Mouse (Mus musculus) ES-Bruce4 (cell line): Measurements from ENCODE around the gene Hspa12a. TPM values are rescaled to one million over a fixed set of nuclear protein-coding genes. Genes with fewer than 3 reads are reported as not detected.

Experiments used
- H3K27ac ChIP-seq: 2 replicates; pipeline ENCODE4 v1.5.1; 2012; ENCODE audit warnings: low read length, inconsistent platforms; ENCODE audit not compliant: insufficient read depth
- H3K27me3 ChIP-seq: 2 replicates; pipeline ENCODE4 v1.6.1; 2012; ENCODE audit warnings: mild to moderate bottlenecking, low read length, inconsistent platforms; ENCODE audit not compliant: control insufficient read depth, poor library complexity, insufficient read depth, severe bottlenecking
- H3K36me3 ChIP-seq: 2 replicates; pipeline ENCODE4 v1.6.1; 2012; ENCODE audit warnings: inconsistent platforms, mild to moderate bottlenecking, low read length, moderate library complexity; ENCODE audit not compliant: control insufficient read depth, poor library complexity, insufficient read depth, severe bottlenecking
- H3K4me1 ChIP-seq: one replicate; pipeline ENCODE4 v1.8.1; 2011; ENCODE audit warnings: low read length; ENCODE audit not compliant: control insufficient read depth, insufficient read depth
- H3K4me3 ChIP-seq: 2 replicates; pipeline ENCODE4 v1.5.1; 2011; ENCODE audit warnings: low read depth, mild to moderate bottlenecking, low read length
- H3K9ac ChIP-seq: 2 replicates; pipeline ENCODE4 v1.6.1; 2012; ENCODE audit warnings: low read depth, mild to moderate bottlenecking, inconsistent platforms; ENCODE audit not compliant: poor library complexity, severe bottlenecking
- H3K9me3 ChIP-seq: replicated peaks from 2 replicates; pipeline ENCODE4 v1.6.1; 2012; ENCODE audit warnings: mild to moderate bottlenecking, low read length, inconsistent platforms; ENCODE audit not compliant: control insufficient read depth, poor library complexity, insufficient read depth, severe bottlenecking
- CTCF ChIP-seq: IDR thresholded peaks from one replicate; pipeline ENCODE4 v1.8.1; 2011; ENCODE audit warnings: low read depth, low read length
- EP300 ChIP-seq: IDR thresholded peaks from 2 replicates; pipeline ENCODE4 v1.6.1; 2011; ENCODE audit warnings: low read depth, low read length; ENCODE audit not compliant: insufficient read depth
- POLR2A ChIP-seq: IDR thresholded peaks from one replicate; pipeline ENCODE4 v1.8.1; 2011; ENCODE audit warnings: low read length; ENCODE audit not compliant: insufficient read depth
- polyA plus RNA-seq: library from polyadenylated mRNA; stranded (reverse); fragments of >200 nt; gene quantifications from 2 replicates; pipeline ENCODE4 v1.2.4, GENCODE M21; 2011; ENCODE audit warnings: low read depth; ENCODE audit not compliant: missing spikeins, insufficient read depth, insufficient read length

Gene Hspa12a
- polyA plus RNA-seq, 1 experiment: 6.8 TPM

- H3K9ac ChIP-seq: no peak overlapping the region
- TF ChIP-seq EP300 (no peak), POLR2A (no peak), CTCF (no peak)
- no peak overlapping the region for H3K27ac ChIP-seq
- H3K4me1 ChIP-seq: no peaks in the 10 kb centered on the region
- no peaks in the 10 kb centered on the region for H3K27me3 ChIP-seq
- H3K9me3 ChIP-seq: no peaks in the 10 kb centered on the region
- H3K4me3 ChIP-seq: no peak overlapping the region
- no peaks in the 10 kb centered on the region for H3K36me3 ChIP-seq
These were observed 60.0 kb downstream of the Hspa12a start for GRCm38 (mm10) chr19:58883451-58883850.

GRCm38 (mm10) chr19:58882336-58882735 is 61.1 kb downstream of the Hspa12a start:
- no peak overlapping the region for H3K4me3 ChIP-seq
- no peak overlapping the region for H3K27ac ChIP-seq
- no peaks in the 10 kb centered on the region for H3K27me3 ChIP-seq
- no peaks in the 10 kb centered on the region for H3K36me3 ChIP-seq
- H3K9ac ChIP-seq: no peak overlapping the region
- TF ChIP-seq POLR2A (no peak), EP300 (no peak), CTCF (no peak)
- no peaks in the 10 kb centered on the region for H3K9me3 ChIP-seq
- H3K4me1 ChIP-seq: no peaks in the 10 kb centered on the region

- TF ChIP-seq CTCF (no peak), EP300 (no peak), POLR2A (no peak)
- Histone ChIP-seq H3K27me3 (no peaks in the 10 kb centered on the region), H3K36me3 (no peaks in the 10 kb centered on the region), H3K9me3 (no peaks in the 10 kb centered on the region), H3K27ac (no peak overlapping the region), H3K4me1 (no peaks in the 10 kb centered on the region), H3K4me3 (no peak overlapping the region), H3K9ac (no peak overlapping the region)
These were observed 64.0 kb downstream of the Hspa12a start for GRCm38 (mm10) chr19:58879330-58879957.

- Histone ChIP-seq H3K27ac (no peak overlapping the region), H3K4me1 (no peaks in the 10 kb centered on the region), H3K4me3 (no peak overlapping the region), H3K36me3 (no peaks in the 10 kb centered on the region), H3K9ac (no peak overlapping the region), H3K9me3 (no peaks in the 10 kb centered on the region), H3K27me3 (no peaks in the 10 kb centered on the region)
- TF ChIP-seq POLR2A: no peak
- no peak for TF ChIP-seq EP300
- TF ChIP-seq CTCF: no peak
These were observed 64.9 kb downstream of the Hspa12a start for GRCm38 (mm10) chr19:58878560-58878959.

- H3K27me3 ChIP-seq: no peaks in the 10 kb centered on the region
- no peak for TF ChIP-seq POLR2A
- no peak for TF ChIP-seq CTCF
- TF ChIP-seq EP300: no peak
- H3K27ac ChIP-seq: no peak overlapping the region
- no peaks in the 10 kb centered on the region for H3K36me3 ChIP-seq
- no peaks in the 10 kb centered on the region for H3K4me1 ChIP-seq
- H3K9me3 ChIP-seq: no peaks in the 10 kb centered on the region
- H3K9ac ChIP-seq: no peak overlapping the region
- H3K4me3 ChIP-seq: no peak overlapping the region
These were observed 69.9 kb downstream of the Hspa12a start for GRCm38 (mm10) chr19:58873536-58873935.

- H3K9ac ChIP-seq: no peak overlapping the region
- H3K27me3 ChIP-seq: no peaks in the 10 kb centered on the region
- no peaks in the 10 kb centered on the region for H3K36me3 ChIP-seq
- no peak overlapping the region for H3K4me3 ChIP-seq
- H3K27ac ChIP-seq: no peak overlapping the region
- no peaks in the 10 kb centered on the region for H3K9me3 ChIP-seq
- no peak for TF ChIP-seq CTCF
- no peak for TF ChIP-seq EP300
- TF ChIP-seq POLR2A: no peak
- H3K4me1 ChIP-seq: no peaks in the 10 kb centered on the region
These were observed 70.8 kb downstream of the Hspa12a start for GRCm38 (mm10) chr19:58872381-58873259.
